In genomic region chr11:11832755-11833084, GRCm38 (mm10) we compare ENCODE assay signal across 12 mouse cellular contexts. TPM values are rescaled to one million over a fixed set of nuclear protein-coding genes. Genes with fewer than 3 reads are reported as not detected.
A peak's percentile ranks its signal among the peaks of the same experiment; 100 is the strongest.
DNase-seq lines count a peak whose midpoint lies in the region; ATAC-seq and TF ChIP-seq lines count a peak whose summit lies in the region.
"Had no signal": no experiment of that assay in that cellular context is flagged by ENCODE, and none has a peak within 500 bp of the region (broad histone marks: within the 10 kb centered on the region; RNA-seq: fewer than 3 reads in every experiment).

No protein-coding gene starts in this region.

- H3K4me2 ChIP-seq in heart, embryonic 13.5 days = no peak overlapping the region
- no peak overlapping the region for H3K4me2 ChIP-seq in embryonic facial prominence, embryonic 12.5 days (replicated peaks)
- H3K4me2 ChIP-seq in limb, embryonic 14.5 days (replicated peaks; ENCODE audit: low read depth, low read length, severe bottlenecking) = no peak overlapping the region

- H3K27me3 ChIP-seq in heart, embryonic 13.5 days (replicated peaks) = no peaks in the 10 kb centered on the region
- H3K27me3 ChIP-seq in E14TG2a.4 (ENCODE audit: insufficient read depth, low read length) = peaks cover 10% of the 10 kb centered on the region
- H3K27me3 ChIP-seq in embryonic facial prominence, embryonic 12.5 days = no peaks in the 10 kb centered on the region
- no peaks in the 10 kb centered on the region for H3K27me3 ChIP-seq in limb, embryonic 14.5 days (ENCODE audit: control insufficient read depth, insufficient read depth, low read length)
- no peaks in the 10 kb centered on the region; the same call in 1 of the 2 replicates for H3K27me3 ChIP-seq in cerebellum, adult 2 months (ENCODE audit: control insufficient read depth, insufficient read depth, low read length)

- ATAC-seq in heart, embryonic 13.5 days (ENCODE audit: extremely low read depth, insufficient number of reproducible peaks, low FRiP score, low TSS enrichment) = no peak
- ATAC-seq in embryonic facial prominence, embryonic 12.5 days (ENCODE audit: insufficient number of reproducible peaks, insufficient read depth, low FRiP score, low TSS enrichment) = no peak
- no peak for ATAC-seq in limb, embryonic 14.5 days (ENCODE audit: low FRiP score, low read depth)
- ATAC-seq in megakaryocyte, adult 5-6 weeks (ENCODE audit: poor library complexity, severe bottlenecking) = no peak

- H3K4me1 ChIP-seq in heart, embryonic 13.5 days = peaks cover 94% of the 10 kb centered on the region
- H3K4me1 ChIP-seq in E14TG2a.4 (replicated peaks; ENCODE audit: low read depth, low read length) = peaks cover 83% of the 10 kb centered on the region
- peaks cover 64% of the 10 kb centered on the region for H3K4me1 ChIP-seq in embryonic facial prominence, embryonic 12.5 days
- H3K4me1 ChIP-seq in limb, embryonic 14.5 days (ENCODE audit: control insufficient read depth, insufficient read depth, low read length) = peaks cover 70% of the 10 kb centered on the region
- no peaks in the 10 kb centered on the region for H3K4me1 ChIP-seq in cerebellum, adult 2 months (ENCODE audit: control insufficient read depth, insufficient read depth, low read length)

- no peak for DNase-seq in heart, adult 8-10 months (ENCODE audit: low spot score)
- DNase-seq in limb, embryonic 14.5 days (ENCODE audit: low spot score) = no peak
- no peak for DNase-seq in embryo, embryonic 9.5 days (ENCODE audit: extremely low spot score)
- no peak for DNase-seq in cerebellum, adult 2 months
- DNase-seq: kidney, adult 18-20 months had no signal

- H3K27ac ChIP-seq in heart, embryonic 13.5 days (replicated peaks) = peak overlapping the region; percentile 97
- H3K27ac ChIP-seq in embryonic facial prominence, embryonic 12.5 days = peak overlapping the region; percentile 94
- H3K27ac ChIP-seq in limb, embryonic 14.5 days (replicated peaks; ENCODE audit: low read depth, low read length) = peak overlapping the region; percentile 80
- no peak overlapping the region for H3K27ac ChIP-seq in cerebellum, adult 2 months (ENCODE audit: insufficient read depth, low read length)
- H3K27ac ChIP-seq: macrophage had no signal

- no peak overlapping the region for H3K4me3 ChIP-seq in heart, embryonic 13.5 days
- H3K4me3 ChIP-seq in E14TG2a.4 (replicated peaks; ENCODE audit: low read length) = 0 out of 2 replicates have a peak overlapping the region, but pooled peaks have one; percentile 1
- H3K4me3 ChIP-seq in embryonic facial prominence, embryonic 12.5 days = no peak overlapping the region
- no peak overlapping the region for H3K4me3 ChIP-seq in limb, embryonic 14.5 days (replicated peaks; ENCODE audit: low read length)
- no peak overlapping the region for H3K4me3 ChIP-seq in cerebellum, adult 2 months (replicated peaks; ENCODE audit: insufficient read depth, low read depth, low read length)
- H3K4me3 ChIP-seq: erythroblast, embryonic 14.5 days had no signal

- TF ChIP-seq CTCF in E14TG2a.4 (conservative IDR thresholded peaks at IDR 0.05; ENCODE audit: low read length) = no peak
- TF ChIP-seq CTCF in cerebellum, adult 2 months (IDR thresholded peaks at IDR 0.05; ENCODE audit: borderline replicate concordance, insufficient read depth, low read depth, low read length) = no peak

- no peak for TF ChIP-seq POLR2A in limb, embryonic 14.5 days (IDR thresholded peaks at IDR 0.05; ENCODE audit: borderline replicate concordance, extremely low read depth, insufficient read depth, insufficient read length)
- TF ChIP-seq POLR2A in cerebellum, adult 2 months (IDR thresholded peaks at IDR 0.05; ENCODE audit: borderline replicate concordance, insufficient read depth, low read length) = no peak

- no peaks in the 10 kb centered on the region for H3K36me3 ChIP-seq in heart, embryonic 13.5 days
- peaks cover 5% of the 10 kb centered on the region; the same call in 1 of the 2 replicates for H3K36me3 ChIP-seq in E14TG2a.4 (ENCODE audit: insufficient read depth, low read length)
- H3K36me3 ChIP-seq in embryonic facial prominence, embryonic 12.5 days = no peaks in the 10 kb centered on the region
- H3K36me3 ChIP-seq in limb, embryonic 14.5 days (ENCODE audit: control insufficient read depth, insufficient read depth, low read length) = no peaks in the 10 kb centered on the region
- H3K36me3 ChIP-seq: G1E had no signal

- H3K9ac ChIP-seq in heart, embryonic 13.5 days = peak overlapping the region; percentile 62
- no peak overlapping the region for H3K9ac ChIP-seq in embryonic facial prominence, embryonic 12.5 days
- H3K9ac ChIP-seq in limb, embryonic 14.5 days (ENCODE audit: low read depth, low read length, severe bottlenecking) = no peak overlapping the region

- H3K9me3 ChIP-seq in heart, embryonic 13.5 days = no peaks in the 10 kb centered on the region
- H3K9me3 ChIP-seq in E14TG2a.4 (ENCODE audit: low read length) = peaks cover 13% of the 10 kb centered on the region
- H3K9me3 ChIP-seq in embryonic facial prominence, embryonic 12.5 days = no peaks in the 10 kb centered on the region
- H3K9me3 ChIP-seq in limb, embryonic 14.5 days (ENCODE audit: control insufficient read depth, low read length) = no peaks in the 10 kb centered on the region

- WGBS in heart, embryonic 13.5 days = 18% methylated on average over 6 of the region's 6 CpGs
- 21% methylated on average over 6 of the region's 6 CpGs for WGBS in embryonic facial prominence, embryonic 12.5 days
- WGBS in limb, embryonic 14.5 days = 40% methylated on average over 6 of the region's 6 CpGs
- 43% methylated on average over 6 of the region's 6 CpGs for WGBS in cerebellum, adult 2 months

RNA-seq across cellular contexts. Expression of gene Fignl1, which starts 24.0 kb away (rescaled TPM):
- polyA plus RNA-seq in heart, embryonic 13.5 days (2015; fragmentation: Nextera tagmentation; extraction: Ambion mirVana) = 52.9 and 58.7 TPM in 2 replicates
- under 1 TPM; 0.28 to 0.46 (median 0.37) TPM for total RNA-seq in heart, adult 8-10 months (2022)
- 66.9 and 71.1 TPM in 2 replicates for polyA plus RNA-seq in embryonic facial prominence, embryonic 12.5 days (2016; fragmentation: Nextera tagmentation; extraction: Ambion mirVana)
- 20.0 and 21.2 TPM in 2 replicates for polyA plus RNA-seq in limb, embryonic 14.5 days (2012; rRNA removed)
- polyA plus RNA-seq in limb, embryonic 14.5 days (2014; fragmentation: Nextera tagmentation; extraction: Ambion mirVana) = 43.2 and 46.5 TPM in 2 replicates
- total RNA-seq in megakaryocyte, adult 5-6 weeks (2015) = 45.4 and 46.4 TPM in 2 replicates
- total RNA-seq in megakaryocyte, adult 5-6 weeks (2017) = 64.2 and 65.6 TPM in 2 replicates
- 0.65 TPM in 2 replicates for polyA plus RNA-seq in cerebellum, adult 2 months (2012; rRNA removed)

Comparison
In these comparisons a context has a peak if more than half of its experiments do, and no peak if none do; other contexts are left out.
1. RNA of gene Fignl1, which starts 24.0 kb away (polyA plus RNA-seq): 66.9 to 71.1 TPM in embryonic facial prominence, embryonic 12.5 days, 52.9 to 58.7 TPM in heart, embryonic 13.5 days and 20.0 to 46.5 TPM in limb, embryonic 14.5 days; 0.65 TPM in cerebellum, adult 2 months; every median in the first group is over 10 times any median in the second.